Mouse (Mus musculus): ENCODE measurements around the gene Il1rl2. TPM values are rescaled to one million over a fixed set of nuclear protein-coding genes. Genes with fewer than 3 reads are reported as not detected.

Il1rl2 gene
- polyA plus RNA-seq, 1 experiment from 2014 or later, result 1.5 TPM

DNA sequence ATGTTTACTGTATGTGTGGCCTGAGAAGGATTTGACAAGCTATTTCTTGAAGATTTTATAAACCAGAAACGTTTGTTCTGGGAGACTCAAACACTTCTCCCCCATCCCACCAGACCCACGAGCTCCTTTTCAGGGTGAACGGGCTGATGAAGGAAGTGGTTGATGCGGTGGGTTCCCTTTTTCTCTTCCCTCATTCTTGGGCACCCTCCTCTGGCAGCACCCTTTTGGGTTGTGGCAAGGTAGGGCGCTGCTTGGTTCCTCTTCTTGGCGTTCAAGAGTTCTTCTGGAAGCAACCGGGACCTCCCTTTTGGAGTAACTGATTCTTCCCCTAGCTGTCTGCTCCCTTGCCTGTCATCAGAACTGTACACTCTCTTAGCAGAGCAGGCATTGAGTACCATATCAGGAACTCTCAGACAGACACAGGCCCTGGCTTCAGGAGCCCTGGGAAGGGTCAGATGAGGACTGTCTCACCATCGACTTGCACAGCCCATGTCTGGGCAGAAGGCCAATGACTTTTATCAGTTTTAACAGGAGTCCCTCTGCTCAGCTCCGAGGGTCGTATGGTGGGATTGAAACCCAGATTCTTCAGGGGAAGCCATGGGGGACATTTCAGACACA is 31.6 kb downstream of the Il1rl2 start:
- Histone ChIP-seq H3K9me3 (replicated peaks) (no peaks in the 10 kb centered on the region), H3K4me2 (no peak overlapping the region), H3K27ac (replicated peaks) (no peak overlapping the region), H3K36me3 (replicated peaks) (no peaks in the 10 kb centered on the region), H3K27me3 (no peaks in the 10 kb centered on the region), H3K4me3 (replicated peaks) (no peak overlapping the region), H3K4me1 (replicated peaks) (peaks cover 48% of the 10 kb centered on the region), H3K9ac (no peak overlapping the region)
- 19% methylated on average over 10 of the region's 10 CpGs for WGBS (ENCODE audit: insufficient replicate concordance)
- peak; percentile 38; the same call in 1 of the 2 replicates for ATAC-seq (ENCODE audit: insufficient read depth)

GRCm38 (mm10) chr1:40357921-40358320 is 33.5 kb downstream of the Il1rl2 start:
- H3K36me3 ChIP-seq (replicated peaks), result no peaks in the 10 kb centered on the region
- H3K4me3 ChIP-seq (replicated peaks), result no peak overlapping the region
- 52% methylated on average over 2 of the region's 2 CpGs for WGBS (ENCODE audit: insufficient replicate concordance)
- peaks cover 35% of the 10 kb centered on the region for H3K4me1 ChIP-seq (replicated peaks)
- no peaks in the 10 kb centered on the region for H3K9me3 ChIP-seq (replicated peaks)
- no peak overlapping the region for H3K27ac ChIP-seq (replicated peaks)
- no peaks in the 10 kb centered on the region for H3K27me3 ChIP-seq
- H3K4me2 ChIP-seq, result no peak overlapping the region
- no peak for ATAC-seq (ENCODE audit: insufficient read depth)
- no peak overlapping the region for H3K9ac ChIP-seq

DNA sequence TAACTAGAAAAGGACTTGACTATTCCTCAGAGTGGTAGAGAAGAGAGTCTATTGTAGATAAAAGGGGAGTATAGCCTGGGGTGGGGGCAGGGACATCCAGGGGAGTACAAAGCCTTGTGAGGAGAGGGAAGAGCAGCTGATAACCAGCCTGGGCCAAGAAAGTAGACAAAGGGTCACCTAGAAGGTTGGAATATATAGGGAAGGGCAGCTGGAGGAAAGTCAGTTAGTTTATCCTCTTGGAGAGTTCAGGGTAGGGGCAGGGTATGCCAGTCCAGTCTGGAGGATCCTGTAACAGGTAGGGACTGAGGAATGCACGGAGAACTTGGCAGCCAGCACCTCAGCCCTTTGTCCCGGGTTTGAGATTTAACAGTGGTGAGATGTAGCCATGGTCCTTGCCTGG is 33.9 kb downstream of the Il1rl2 start:
- no peak overlapping the region for H3K4me3 ChIP-seq (replicated peaks)
- WGBS (ENCODE audit: insufficient replicate concordance), result 77% methylated on average over 2 of the region's 2 CpGs

DNA sequence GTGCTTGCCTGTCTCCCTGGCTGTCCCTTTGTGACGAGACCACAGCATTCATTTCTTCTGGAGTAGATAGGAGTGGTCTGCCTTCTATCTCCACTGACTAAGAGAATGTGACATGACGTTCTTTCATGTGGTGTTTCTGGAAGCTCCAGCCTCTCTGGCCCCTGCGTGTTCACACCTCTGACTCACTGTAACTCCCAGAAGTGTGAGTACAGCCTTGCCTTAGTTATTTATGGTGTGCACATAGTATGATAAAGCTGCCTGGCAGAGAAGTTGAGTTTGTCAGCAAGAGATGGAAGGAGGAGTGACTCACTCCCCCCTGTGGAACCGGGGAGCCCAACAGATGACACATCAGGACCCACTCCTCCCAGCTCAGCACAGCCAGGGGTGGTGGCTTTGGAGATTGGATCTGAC is 34.4 kb downstream of the Il1rl2 start:
- no peak overlapping the region for H3K27ac ChIP-seq (replicated peaks)
- H3K4me3 ChIP-seq (replicated peaks), result no peak overlapping the region
- H3K9me3 ChIP-seq (replicated peaks), result no peaks in the 10 kb centered on the region
- no peaks in the 10 kb centered on the region for H3K36me3 ChIP-seq (replicated peaks)
- peaks cover 31% of the 10 kb centered on the region for H3K4me1 ChIP-seq (replicated peaks)
- H3K9ac ChIP-seq, result no peak overlapping the region
- 28% methylated on average over 4 of the region's 4 CpGs for WGBS (ENCODE audit: insufficient replicate concordance)
- no peak; the same call in 1 of the 2 replicates for ATAC-seq (ENCODE audit: insufficient read depth)
- H3K4me2 ChIP-seq, result no peak overlapping the region
- no peaks in the 10 kb centered on the region for H3K27me3 ChIP-seq

More for the DNA sequence above, 33.9 kb downstream of the Il1rl2 start:
- H3K9me3 ChIP-seq (replicated peaks), result no peaks in the 10 kb centered on the region
- no peak overlapping the region for H3K4me2 ChIP-seq
- H3K4me1 ChIP-seq (replicated peaks), result peaks cover 31% of the 10 kb centered on the region
- H3K27me3 ChIP-seq, result no peaks in the 10 kb centered on the region
- ATAC-seq (ENCODE audit: insufficient read depth), result no peak
- no peaks in the 10 kb centered on the region for H3K36me3 ChIP-seq (replicated peaks)
- no peak overlapping the region for H3K27ac ChIP-seq (replicated peaks)
- H3K9ac ChIP-seq, result no peak overlapping the region

DNA sequence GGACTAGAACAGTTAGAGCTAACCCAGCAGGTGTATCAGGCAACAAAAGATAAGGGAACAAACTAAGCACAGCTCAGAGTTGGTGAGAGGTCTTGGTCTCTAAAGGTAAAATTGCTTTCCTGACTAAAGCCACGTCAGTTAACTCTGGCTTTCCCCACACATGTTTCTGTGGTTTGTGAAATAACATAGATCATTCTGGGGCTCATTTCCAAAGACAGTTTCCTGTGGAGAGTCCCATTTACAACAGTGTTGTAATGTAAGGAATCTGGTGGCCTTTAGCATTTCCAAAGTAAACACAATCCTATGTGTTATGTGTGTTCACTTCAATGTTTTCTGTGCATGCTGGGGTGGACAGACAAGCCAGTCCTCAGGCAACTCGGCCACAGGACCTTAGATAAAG is 35.3 kb downstream of the Il1rl2 start:
- H3K9ac ChIP-seq, result no peak overlapping the region
- H3K36me3 ChIP-seq (replicated peaks), result no peaks in the 10 kb centered on the region
- no peaks in the 10 kb centered on the region for H3K27me3 ChIP-seq
- no peak overlapping the region for H3K4me2 ChIP-seq
- H3K4me1 ChIP-seq (replicated peaks), result peaks cover 31% of the 10 kb centered on the region
- no peak for ATAC-seq (ENCODE audit: insufficient read depth)
- no peak overlapping the region for H3K4me3 ChIP-seq (replicated peaks)
- 19% methylated on average over 2 of the region's 2 CpGs for WGBS (ENCODE audit: insufficient replicate concordance)
- no peaks in the 10 kb centered on the region for H3K9me3 ChIP-seq (replicated peaks)
- H3K27ac ChIP-seq (replicated peaks), result no peak overlapping the region

- Histone ChIP-seq H3K4me3 (replicated peaks) (no peak overlapping the region), H3K4me1 (replicated peaks) (peaks cover 23% of the 10 kb centered on the region)
- 37% methylated on average over 7 of the region's 7 CpGs for WGBS (ENCODE audit: insufficient replicate concordance)
Observed at GRCm38 (mm10) chr1:40360969-40361368, 36.6 kb downstream of the Il1rl2 start.

DNA sequence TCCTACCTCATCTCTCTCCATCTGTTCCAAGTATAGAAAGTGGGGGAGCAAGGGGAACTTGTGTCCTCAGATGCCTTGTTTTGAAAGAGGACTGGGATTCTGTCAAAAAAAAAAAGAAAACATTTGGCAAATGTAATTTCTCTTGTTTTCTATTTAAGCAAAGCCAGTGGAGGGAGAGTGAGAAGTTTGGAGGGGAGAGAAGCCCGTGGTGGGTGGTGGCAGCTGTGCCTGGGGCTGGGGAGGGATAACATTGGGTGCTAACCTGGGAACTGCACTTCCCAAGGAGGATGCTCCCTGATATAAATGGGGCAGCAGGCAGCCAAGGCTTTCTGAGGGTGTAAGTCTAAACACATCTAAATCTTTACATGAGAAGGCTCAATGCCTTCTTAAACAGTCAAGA is 37.2 kb downstream of the Il1rl2 start:
- Histone ChIP-seq H3K27ac (replicated peaks) (no peak overlapping the region), H3K4me2 (no peak overlapping the region), H3K27me3 (no peaks in the 10 kb centered on the region), H3K9ac (no peak overlapping the region), H3K4me3 (replicated peaks) (no peak overlapping the region), H3K4me1 (replicated peaks) (peaks cover 19% of the 10 kb centered on the region), H3K9me3 (replicated peaks) (no peaks in the 10 kb centered on the region), H3K36me3 (replicated peaks) (no peaks in the 10 kb centered on the region)
- ATAC-seq (ENCODE audit: insufficient read depth), result no peak
- 59% methylated on average over 1 of the region's 1 CpGs for WGBS (ENCODE audit: insufficient replicate concordance)

More at GRCm38 (mm10) chr1:40360969-40361368, 36.6 kb downstream of the Il1rl2 start:
- H3K27me3 ChIP-seq, result no peaks in the 10 kb centered on the region
- H3K36me3 ChIP-seq (replicated peaks), result no peaks in the 10 kb centered on the region
- no peak for ATAC-seq (ENCODE audit: insufficient read depth)
- no peak overlapping the region for H3K27ac ChIP-seq (replicated peaks)
- H3K9ac ChIP-seq, result no peak overlapping the region
- no peaks in the 10 kb centered on the region for H3K9me3 ChIP-seq (replicated peaks)
- H3K4me2 ChIP-seq, result no peak overlapping the region

GRCm38 (mm10) chr1:40362784-40363183 is 38.4 kb downstream of the Il1rl2 start:
- Histone ChIP-seq H3K36me3 (replicated peaks) (no peaks in the 10 kb centered on the region), H3K27ac (replicated peaks) (no peak overlapping the region), H3K9me3 (replicated peaks) (no peaks in the 10 kb centered on the region), H3K27me3 (no peaks in the 10 kb centered on the region), H3K4me3 (replicated peaks) (no peak overlapping the region), H3K9ac (no peak overlapping the region), H3K4me2 (no peak overlapping the region), H3K4me1 (replicated peaks) (peaks cover 19% of the 10 kb centered on the region)
- 64% methylated on average over 11 of the region's 11 CpGs for WGBS (ENCODE audit: insufficient replicate concordance)
- no peak for ATAC-seq (ENCODE audit: insufficient read depth)

DNA sequence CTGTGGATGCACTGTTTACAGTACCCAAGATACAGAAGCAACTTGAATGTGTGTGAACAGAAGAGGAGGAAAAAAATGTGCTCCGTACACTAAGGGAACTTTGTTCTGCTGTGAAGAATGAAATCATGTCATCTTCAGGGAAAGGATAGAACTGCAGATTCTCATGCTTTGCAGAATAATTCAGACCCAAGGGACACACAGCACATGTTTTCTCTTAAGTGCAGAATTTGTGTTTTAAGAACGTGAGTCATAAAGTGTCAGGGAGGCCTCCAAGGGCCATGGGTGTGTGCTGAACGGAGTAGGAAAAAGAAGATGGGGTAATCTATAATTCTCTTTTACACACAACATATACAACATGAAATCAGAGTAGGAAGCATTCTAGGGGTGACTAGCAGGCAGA is 48.5 kb downstream of the Il1rl2 start:
- WGBS (ENCODE audit: insufficient replicate concordance), result 73% methylated on average over 3 of the region's 3 CpGs
- Histone ChIP-seq H3K9me3 (replicated peaks) (no peaks in the 10 kb centered on the region), H3K4me2 (no peak overlapping the region), H3K9ac (no peak overlapping the region), H3K36me3 (replicated peaks) (no peaks in the 10 kb centered on the region), H3K4me3 (replicated peaks) (no peak overlapping the region), H3K27me3 (no peaks in the 10 kb centered on the region), H3K27ac (replicated peaks) (no peak overlapping the region), H3K4me1 (replicated peaks) (no peaks in the 10 kb centered on the region)
- ATAC-seq (ENCODE audit: insufficient read depth), result no peak

DNA sequence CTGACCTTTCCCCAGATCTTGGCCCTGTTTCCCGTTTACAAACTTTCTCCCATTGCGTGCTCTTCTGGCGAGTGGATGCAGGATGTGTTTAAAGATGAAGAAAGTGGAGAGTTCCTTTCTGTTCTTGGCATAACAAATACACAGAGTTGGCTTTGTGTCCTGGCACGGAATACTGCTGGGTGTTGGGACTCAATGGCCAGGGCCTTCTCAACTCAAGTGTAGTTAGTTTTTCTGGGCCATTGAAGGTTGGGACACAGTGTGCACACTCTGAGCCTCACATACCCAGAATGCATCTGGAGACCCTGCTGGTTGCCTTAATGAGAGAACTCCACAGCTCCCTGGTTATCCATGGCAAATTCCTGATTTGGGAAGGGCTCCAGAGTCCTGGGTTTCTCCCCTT is 50.7 kb downstream of the Il1rl2 start:
- ATAC-seq (ENCODE audit: insufficient read depth), result no peak
- no peak overlapping the region for H3K4me3 ChIP-seq (replicated peaks)
- no peaks in the 10 kb centered on the region for H3K27me3 ChIP-seq
- H3K27ac ChIP-seq (replicated peaks), result no peak overlapping the region
- 65% methylated on average over 4 of the region's 4 CpGs for WGBS (ENCODE audit: insufficient replicate concordance)
- no peak overlapping the region for H3K9ac ChIP-seq
- no peaks in the 10 kb centered on the region for H3K9me3 ChIP-seq (replicated peaks)
- H3K4me1 ChIP-seq (replicated peaks), result no peaks in the 10 kb centered on the region
- H3K36me3 ChIP-seq (replicated peaks), result no peaks in the 10 kb centered on the region
- H3K4me2 ChIP-seq, result no peak overlapping the region

DNA sequence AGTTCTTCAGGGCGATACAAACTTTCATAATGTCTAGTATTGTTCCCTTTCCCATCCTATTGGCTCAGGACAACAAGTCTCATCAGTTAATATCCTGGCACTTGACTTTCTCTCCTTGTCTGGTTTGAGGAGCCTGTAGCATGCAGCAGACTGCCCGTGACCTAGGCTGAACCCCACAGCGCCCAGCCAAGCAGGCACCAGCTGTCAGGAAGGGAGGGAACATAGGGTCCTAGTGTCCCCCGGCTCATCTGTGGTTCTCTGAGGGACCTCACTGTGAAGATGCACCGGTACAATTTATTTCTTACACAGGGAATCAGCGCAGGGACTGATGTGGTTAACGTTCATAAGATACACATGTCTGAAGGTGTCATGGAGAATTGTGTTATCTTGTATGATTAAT is 52.3 kb downstream of the Il1rl2 start:
- Histone ChIP-seq H3K9ac (no peak overlapping the region), H3K9me3 (replicated peaks) (no peaks in the 10 kb centered on the region), H3K27me3 (no peaks in the 10 kb centered on the region), H3K4me1 (replicated peaks) (no peaks in the 10 kb centered on the region), H3K4me2 (no peak overlapping the region), H3K36me3 (replicated peaks) (no peaks in the 10 kb centered on the region), H3K4me3 (replicated peaks) (no peak overlapping the region), H3K27ac (replicated peaks) (no peak overlapping the region)
- WGBS (ENCODE audit: insufficient replicate concordance), result 58% methylated on average over 7 of the region's 7 CpGs
- no peak for ATAC-seq (ENCODE audit: insufficient read depth)

DNA sequence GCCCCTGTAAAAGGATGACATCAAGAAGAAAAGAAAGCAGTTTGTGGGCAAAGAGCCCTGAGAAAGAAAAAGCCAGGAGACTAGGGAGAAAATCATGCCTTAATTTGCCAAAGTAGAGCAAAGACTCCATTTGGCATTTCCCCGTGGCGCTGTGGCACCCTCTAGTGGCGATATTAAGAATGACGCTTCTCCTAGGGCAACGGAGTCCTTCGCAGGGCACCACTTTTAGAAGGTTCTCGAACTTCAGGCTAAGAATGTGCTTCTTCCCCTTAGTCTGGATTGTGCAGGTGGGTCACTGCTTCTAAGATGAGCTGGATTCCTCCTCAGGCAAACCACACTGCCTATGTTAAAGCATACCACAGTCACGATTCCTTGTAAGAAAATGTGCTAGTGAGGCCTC is 54.4 kb downstream of the Il1rl2 start:
- H3K27ac ChIP-seq (replicated peaks), result no peak overlapping the region
- no peak overlapping the region for H3K4me3 ChIP-seq (replicated peaks)
- H3K4me1 ChIP-seq (replicated peaks), result no peaks in the 10 kb centered on the region
- ATAC-seq (ENCODE audit: insufficient read depth), result no peak
- no peaks in the 10 kb centered on the region for H3K9me3 ChIP-seq (replicated peaks)
- no peak overlapping the region for H3K4me2 ChIP-seq
- no peaks in the 10 kb centered on the region for H3K27me3 ChIP-seq
- no peak overlapping the region for H3K9ac ChIP-seq
- no peaks in the 10 kb centered on the region for H3K36me3 ChIP-seq (replicated peaks)
- 12% methylated on average over 8 of the region's 8 CpGs for WGBS (ENCODE audit: insufficient replicate concordance)

Measured in liver, embryonic 15.5 days (tissue).